Mouse (Mus musculus) bone marrow macrophage, adult 2 months (primary cell): ENCODE results near the gene Dqx1.

ENCODE experiments used
- CTCF ChIP-seq: IDR thresholded peaks from 2 replicates; pipeline ENCODE4 v1.5.1; 2012; ENCODE audit warnings: low read depth, mild to moderate bottlenecking, low read length, moderate library complexity
- POLR2A ChIP-seq: IDR thresholded peaks from 2 replicates; pipeline ENCODE4 v1.6.1; 2012; ENCODE audit warnings: mild to moderate bottlenecking, low read depth, low read length, borderline replicate concordance

GRCm38 (mm10) chr6:83034463-83035055 is 23.1 kb upstream of the Dqx1 start:
- TF ChIP-seq POLR2A (no peak), CTCF (no peak)
